Mouse (Mus musculus): Measurements from ENCODE around the gene Mbtps1. TPM values are rescaled to one million over a fixed set of nuclear protein-coding genes. Genes with fewer than 3 reads are reported as not detected.

Mbtps1 gene
- polyA plus RNA-seq (2012; rRNA removed), result 155 and 179 TPM in 2 replicates
- 122 and 125 TPM in 2 replicates for polyA plus RNA-seq (2014; fragmentation: Nextera tagmentation; extraction: Ambion mirVana)

DNA sequence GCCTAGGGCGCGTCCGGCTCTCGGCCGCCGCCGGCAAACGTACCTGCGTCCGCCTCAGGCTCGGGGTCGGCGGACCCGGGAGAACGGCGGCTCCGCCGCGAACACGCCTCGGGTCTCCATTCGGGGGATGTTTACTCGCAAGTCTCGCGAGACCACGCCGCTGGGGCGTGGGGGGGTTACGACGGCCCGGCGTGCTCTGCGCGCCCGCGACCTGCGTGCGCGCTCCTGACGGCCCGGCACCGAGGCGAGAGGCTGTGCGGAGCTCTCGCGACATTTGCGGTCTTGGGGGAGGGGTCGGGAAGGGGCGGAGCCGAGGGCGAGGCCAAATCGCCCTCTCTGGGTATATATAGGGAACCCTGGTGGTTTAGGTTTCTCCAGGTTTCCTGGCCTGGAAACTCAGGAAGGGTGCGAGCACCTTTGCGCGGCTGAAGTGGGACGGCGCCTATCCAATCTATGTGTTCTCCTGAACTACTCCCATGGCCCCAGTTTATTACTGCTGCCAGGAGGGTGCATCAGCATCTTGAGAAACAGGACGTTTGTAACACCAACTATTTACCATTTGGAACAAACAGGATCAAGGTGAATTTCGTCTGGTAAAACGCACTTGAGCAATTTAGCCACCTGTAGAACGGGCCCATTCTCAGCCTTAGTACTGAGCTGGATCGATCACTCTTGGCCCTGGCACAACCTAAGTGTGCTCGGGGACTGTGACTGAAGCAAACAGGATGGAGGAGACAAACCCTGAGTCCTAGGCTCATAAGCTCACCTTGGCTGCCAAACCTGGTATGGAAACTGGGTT is at the start of gene Mbtps1:
TSS of gene Mbtps1 (minus strand) at position 133 of the 799 bp plus-strand sequence.
- peak within 1 kb of the TSS; percentile 78 for H3K4me2 ChIP-seq (replicated peaks; ENCODE audit: low read depth, low read length, severe bottlenecking)
- WGBS, result 9% methylated on average over 43 of the region's 63 CpGs
- peak; percentile 98; the same call in 1 of the 2 replicates for TF ChIP-seq POLR2A (IDR thresholded peaks at IDR 0.05; ENCODE audit: borderline replicate concordance, extremely low read depth, insufficient read depth, insufficient read length)

DNA sequence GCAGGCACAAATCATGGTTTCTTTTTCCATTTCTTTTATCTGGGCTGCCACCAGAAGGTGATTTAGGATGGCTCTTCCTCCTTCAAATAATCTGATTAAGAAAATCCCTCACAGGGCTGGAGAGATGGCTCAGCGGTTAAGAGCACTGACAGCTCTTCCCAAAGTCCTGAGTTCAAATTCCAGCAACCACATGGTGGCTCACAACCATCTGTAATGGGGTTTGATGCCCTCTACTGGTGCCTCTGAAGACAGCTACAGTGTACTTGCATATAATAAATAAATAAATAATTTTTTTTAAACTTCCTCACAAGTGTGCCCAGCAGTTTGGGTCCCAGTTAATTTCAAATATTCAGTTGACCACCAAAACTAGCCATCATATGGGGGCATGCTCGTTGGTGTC is 47.7 kb upstream of the Mbtps1 start:
- no peak for ATAC-seq (ENCODE audit: low FRiP score, low read depth)
- peaks cover 13% of the 10 kb centered on the region for H3K36me3 ChIP-seq (ENCODE audit: control insufficient read depth, insufficient read depth, low read length)
- TF ChIP-seq POLR2A (IDR thresholded peaks at IDR 0.05; ENCODE audit: borderline replicate concordance, extremely low read depth, insufficient read depth, insufficient read length), result no peak
- H3K27ac ChIP-seq (replicated peaks; ENCODE audit: low read depth, low read length), result no peak overlapping the region
- no peak overlapping the region for H3K9ac ChIP-seq (ENCODE audit: low read depth, low read length, severe bottlenecking)
- H3K4me3 ChIP-seq (replicated peaks; ENCODE audit: low read length), result no peak overlapping the region
- H3K4me2 ChIP-seq (replicated peaks; ENCODE audit: low read depth, low read length, severe bottlenecking), result no peak overlapping the region
- 82% methylated on average over 2 of the region's 2 CpGs for WGBS
- no peaks in the 10 kb centered on the region for H3K27me3 ChIP-seq (ENCODE audit: control insufficient read depth, insufficient read depth, low read length)
- no peaks in the 10 kb centered on the region for H3K9me3 ChIP-seq (ENCODE audit: control insufficient read depth, low read length)
- DNase-seq (ENCODE audit: low spot score), result no peak
- peaks cover 8% of the 10 kb centered on the region for H3K4me1 ChIP-seq (ENCODE audit: control insufficient read depth, insufficient read depth, low read length)

More for the DNA sequence above, at the start of gene Mbtps1:
- Histone ChIP-seq H3K36me3 (ENCODE audit: control insufficient read depth, insufficient read depth, low read length) (peaks cover 21% of the 10 kb centered on the region), H3K27ac (replicated peaks; ENCODE audit: low read depth, low read length) (peak within 1 kb of the TSS; percentile 90), H3K4me3 (replicated peaks; ENCODE audit: low read length) (peak within 1 kb of the TSS; percentile 78), H3K4me1 (ENCODE audit: control insufficient read depth, insufficient read depth, low read length) (peaks cover 19% of the 10 kb centered on the region), H3K9me3 (ENCODE audit: control insufficient read depth, low read length) (no peaks in the 10 kb centered on the region), H3K27me3 (ENCODE audit: control insufficient read depth, insufficient read depth, low read length) (no peaks in the 10 kb centered on the region), H3K9ac (ENCODE audit: low read depth, low read length, severe bottlenecking) (peak within 1 kb of the TSS; percentile 88)
- DNase-seq (ENCODE audit: low spot score), result peak; percentile 93
- peak; percentile 97 for ATAC-seq (ENCODE audit: low FRiP score, low read depth)

DNA sequence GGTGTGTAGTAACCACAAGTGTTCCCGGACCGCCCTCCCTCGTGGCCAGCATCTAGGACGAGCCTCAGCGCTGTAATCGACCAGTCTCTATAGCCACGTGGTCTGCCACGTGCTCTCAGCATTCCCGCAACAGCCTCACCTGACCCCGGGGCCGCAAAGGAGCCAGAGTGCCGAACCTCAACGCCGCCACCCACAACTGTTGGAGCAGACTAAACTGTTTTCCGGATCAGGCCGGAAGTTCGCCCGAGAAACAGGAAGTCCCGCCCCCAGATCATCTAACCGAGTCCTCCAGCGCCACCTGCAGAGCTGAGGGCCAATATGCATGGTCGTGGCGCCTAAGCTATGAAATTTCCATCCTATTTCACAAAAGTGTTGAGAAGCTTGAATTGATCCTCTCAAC is 46.5 kb upstream of the Mbtps1 start, which contains the start of gene Taf1c:
TSS of gene Taf1c (minus strand) at position 227 of the 400 bp plus-strand sequence.
- WGBS, result 0% methylated on average over 23 of the region's 23 CpGs
- Histone ChIP-seq H3K9ac (ENCODE audit: low read depth, low read length, severe bottlenecking) (peak within 1 kb of the TSS; percentile 81), H3K4me2 (replicated peaks; ENCODE audit: low read depth, low read length, severe bottlenecking) (peak within 1 kb of the TSS; percentile 79), H3K9me3 (ENCODE audit: control insufficient read depth, low read length) (no peaks in the 10 kb centered on the region), H3K27me3 (ENCODE audit: control insufficient read depth, insufficient read depth, low read length) (no peaks in the 10 kb centered on the region), H3K27ac (replicated peaks; ENCODE audit: low read depth, low read length) (peak within 1 kb of the TSS; percentile 43; the same call in 1 of the 2 replicates), H3K4me1 (ENCODE audit: control insufficient read depth, insufficient read depth, low read length) (peaks cover 8% of the 10 kb centered on the region), H3K4me3 (replicated peaks; ENCODE audit: low read length) (peak within 1 kb of the TSS; percentile 80), H3K36me3 (ENCODE audit: control insufficient read depth, insufficient read depth, low read length) (peaks cover 25% of the 10 kb centered on the region)
- ATAC-seq (ENCODE audit: low FRiP score, low read depth) (peak; percentile 87), DNase-seq (ENCODE audit: low spot score) (peak; percentile 96)
- no peak for TF ChIP-seq POLR2A (IDR thresholded peaks at IDR 0.05; ENCODE audit: borderline replicate concordance, extremely low read depth, insufficient read depth, insufficient read length)

DNA sequence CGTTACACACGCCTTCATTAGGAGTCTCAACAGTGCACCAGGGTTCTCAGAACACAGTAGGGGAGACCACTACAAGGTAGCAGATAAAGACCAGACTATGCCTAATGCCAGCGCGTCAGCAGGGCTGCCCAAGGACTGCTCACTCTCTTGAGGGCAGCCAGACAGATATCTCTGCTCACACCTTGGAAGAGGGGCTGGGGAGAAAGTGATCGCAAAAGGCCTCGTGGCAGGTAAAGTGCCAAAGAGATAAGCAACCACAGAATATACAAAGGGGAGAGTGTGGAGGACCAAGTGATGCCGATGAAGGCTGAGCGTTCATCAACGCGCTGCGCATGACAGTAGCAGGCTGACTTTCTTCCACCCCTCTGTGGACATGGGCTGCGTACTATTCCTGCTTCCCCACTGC is 45.9 kb upstream of the Mbtps1 start:
- Histone ChIP-seq H3K36me3 (ENCODE audit: control insufficient read depth, insufficient read depth, low read length) (peaks cover 30% of the 10 kb centered on the region), H3K4me1 (ENCODE audit: control insufficient read depth, insufficient read depth, low read length) (peaks cover 8% of the 10 kb centered on the region), H3K4me2 (replicated peaks; ENCODE audit: low read depth, low read length, severe bottlenecking) (peak overlapping the region; percentile 79), H3K4me3 (replicated peaks; ENCODE audit: low read length) (peak overlapping the region; percentile 80), H3K27me3 (ENCODE audit: control insufficient read depth, insufficient read depth, low read length) (no peaks in the 10 kb centered on the region), H3K27ac (replicated peaks; ENCODE audit: low read depth, low read length) (0 out of 2 replicates have a peak overlapping the region, but pooled peaks have one; percentile 43), H3K9ac (ENCODE audit: low read depth, low read length, severe bottlenecking) (peak overlapping the region; percentile 81), H3K9me3 (ENCODE audit: control insufficient read depth, low read length) (no peaks in the 10 kb centered on the region)
- ATAC-seq (ENCODE audit: low FRiP score, low read depth) (no peak), DNase-seq (ENCODE audit: low spot score) (no peak)
- no peak for TF ChIP-seq POLR2A (IDR thresholded peaks at IDR 0.05; ENCODE audit: borderline replicate concordance, extremely low read depth, insufficient read depth, insufficient read length)
- WGBS, result 43% methylated on average over 12 of the region's 12 CpGs

DNA sequence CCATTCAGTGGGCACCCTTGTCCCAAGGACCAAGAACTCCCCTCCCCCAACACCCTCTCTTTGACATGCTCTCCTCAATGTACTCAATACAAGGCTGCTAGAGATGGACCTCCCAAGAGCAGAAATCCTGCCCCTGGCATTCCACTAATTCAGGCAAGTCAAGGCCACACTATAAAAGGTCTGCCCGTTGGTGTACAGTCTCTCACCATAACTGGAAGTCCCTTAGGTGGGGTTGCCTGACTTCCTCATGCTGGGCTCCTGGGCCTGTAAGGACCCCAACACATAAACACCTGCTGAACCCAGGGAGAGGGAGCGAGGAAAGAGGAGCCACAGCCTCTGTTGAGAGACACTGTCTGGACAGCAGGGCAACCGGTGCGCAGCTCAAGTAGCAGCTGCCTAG is 45.2 kb upstream of the Mbtps1 start:
- TF ChIP-seq POLR2A (IDR thresholded peaks at IDR 0.05; ENCODE audit: borderline replicate concordance, extremely low read depth, insufficient read depth, insufficient read length), result no peak
- Histone ChIP-seq H3K27me3 (ENCODE audit: control insufficient read depth, insufficient read depth, low read length) (no peaks in the 10 kb centered on the region), H3K9me3 (ENCODE audit: control insufficient read depth, low read length) (no peaks in the 10 kb centered on the region), H3K4me1 (ENCODE audit: control insufficient read depth, insufficient read depth, low read length) (peaks cover 8% of the 10 kb centered on the region), H3K27ac (replicated peaks; ENCODE audit: low read depth, low read length) (no peak overlapping the region), H3K36me3 (ENCODE audit: control insufficient read depth, insufficient read depth, low read length) (peaks cover 36% of the 10 kb centered on the region), H3K9ac (ENCODE audit: low read depth, low read length, severe bottlenecking) (peak overlapping the region; percentile 81), H3K4me3 (replicated peaks; ENCODE audit: low read length) (no peak overlapping the region), H3K4me2 (replicated peaks; ENCODE audit: low read depth, low read length, severe bottlenecking) (peak overlapping the region; percentile 79)
- ATAC-seq (ENCODE audit: low FRiP score, low read depth), result no peak
- 95% methylated on average over 4 of the region's 4 CpGs for WGBS
- no peak for DNase-seq (ENCODE audit: low spot score)
